Comparison of ENCODE assay signal across 16 mouse cellular contexts in the genomic region with DNA sequence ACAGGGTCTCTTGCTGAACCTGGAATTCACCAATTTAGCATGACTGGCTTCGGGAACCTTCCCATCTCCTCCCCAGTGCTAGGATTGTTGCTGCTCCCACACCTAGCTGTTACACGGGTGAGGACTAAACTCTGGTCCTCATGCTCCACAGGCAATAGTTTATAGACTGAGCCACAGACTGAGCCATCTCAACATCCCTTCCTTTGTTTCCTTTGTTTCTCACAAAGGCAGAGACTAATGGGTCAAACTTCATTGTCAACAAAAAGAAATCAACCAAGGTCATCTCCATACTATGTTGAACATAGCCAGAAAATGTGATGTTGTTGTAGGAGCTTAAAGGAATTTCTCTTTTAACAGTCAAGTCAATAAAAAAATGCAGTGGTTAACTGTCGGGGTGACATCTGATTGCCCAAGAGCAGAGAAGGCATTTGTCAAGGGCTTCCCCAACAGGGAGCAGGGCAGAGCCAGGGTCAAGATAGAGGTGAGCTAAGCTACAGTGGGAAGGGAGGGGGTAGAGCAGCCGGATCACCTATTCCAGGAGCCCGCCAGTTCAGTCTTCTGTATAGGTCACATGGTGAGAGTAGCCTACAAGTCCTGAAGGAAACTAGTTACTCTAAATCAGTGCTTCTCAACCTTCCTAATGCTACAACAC.
"Had no signal": no experiment of that assay in that cellular context is flagged by ENCODE, and none has a peak within 500 bp of the region (broad histone marks: within the 10 kb centered on the region; RNA-seq: fewer than 3 reads in every experiment).

No protein-coding gene starts in this region.

- H3K4me3 ChIP-seq: kidney, embryonic 15.5 days; limb, embryonic 12.5 days; limb, embryonic 15.5 days; liver, embryonic 15.5 days; lung, embryonic 15.5 days had no signal

- H3K9me3 ChIP-seq: kidney, embryonic 15.5 days; limb, embryonic 12.5 days; limb, embryonic 15.5 days; liver, embryonic 15.5 days; lung, embryonic 15.5 days had no signal

- H3K27ac ChIP-seq: kidney, embryonic 15.5 days; limb, embryonic 12.5 days; limb, embryonic 15.5 days; liver, embryonic 15.5 days; lung, embryonic 15.5 days had no signal

- H3K9ac ChIP-seq: kidney, embryonic 15.5 days; limb, embryonic 12.5 days; limb, embryonic 15.5 days; liver, embryonic 15.5 days; lung, embryonic 15.5 days had no signal

- DNase-seq: kidney, adult 8-10 months; kidney, postnatal 10 days; kidney, postnatal 36 days; layer of hippocampus, postnatal 36 days; left cerebral cortex, postnatal 4 days; lung, adult 18-20 months; lung, postnatal 10 days; lung, postnatal 36 days; midbrain, embryonic 14.5 days; thymus, adult 18-20 months; thymus, postnatal 36 days had no signal

- H3K4me1 ChIP-seq: limb, embryonic 12.5 days had no signal

- H3K27me3 ChIP-seq: kidney, embryonic 15.5 days; limb, embryonic 12.5 days; limb, embryonic 15.5 days; liver, embryonic 15.5 days; lung, embryonic 15.5 days had no signal
